Mouse (Mus musculus) T-cell, adult 2 months (primary cell): ENCODE data around the gene Cmip.
"Not testable (repeated sequence)": the region's sequence is repeated elsewhere in the genome, so short reads cannot be mapped to it uniquely, and the experiment has no call there.

Experiments used
- DNase-seq: peaks from one replicate; pipeline ENCODE4 v3.0.0; 2022; ENCODE audit warnings: low spot score

Cmip gene

DNA sequence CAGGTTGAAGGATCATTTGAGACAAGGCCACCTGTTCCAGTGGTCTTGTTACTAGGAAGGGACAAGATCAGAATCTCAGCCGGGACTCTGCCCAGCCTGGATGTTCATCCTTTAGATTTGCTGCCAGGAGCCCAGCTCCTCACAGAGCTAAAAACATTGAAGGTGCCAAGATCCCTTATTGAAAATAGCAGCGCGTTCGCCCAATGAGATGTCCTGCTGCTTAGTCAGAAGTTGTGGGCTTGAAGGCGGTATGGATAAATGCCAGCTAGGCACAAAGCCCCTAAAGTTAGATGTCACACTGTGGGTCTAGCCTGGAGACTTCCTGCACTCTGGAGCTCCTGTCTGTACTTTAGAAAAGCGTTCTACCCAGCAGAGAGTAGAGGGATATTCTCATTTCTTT is 165.5 kb downstream of the Cmip start:
- no peak for DNase-seq

DNA sequence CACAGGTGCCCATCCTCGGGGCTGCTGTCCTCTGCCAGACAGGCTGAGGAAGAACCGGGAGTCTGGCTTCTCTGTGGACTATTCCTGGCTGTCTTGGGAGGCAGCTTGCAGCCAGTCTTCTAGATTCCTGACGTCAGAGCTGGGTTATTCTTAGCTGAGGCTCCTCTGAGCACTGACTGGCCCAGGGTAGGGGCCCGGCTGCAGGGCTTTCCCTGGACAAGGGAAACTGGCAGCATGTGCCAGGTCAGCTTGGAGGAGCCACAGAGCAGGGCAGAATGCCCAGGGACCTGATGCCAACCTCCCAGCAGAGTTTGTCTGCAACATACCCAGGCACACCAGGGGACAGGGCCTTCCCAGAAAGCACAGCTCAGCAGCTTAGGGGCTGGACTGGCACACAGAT is 166.2 kb downstream of the Cmip start:
- no peak for DNase-seq

DNA sequence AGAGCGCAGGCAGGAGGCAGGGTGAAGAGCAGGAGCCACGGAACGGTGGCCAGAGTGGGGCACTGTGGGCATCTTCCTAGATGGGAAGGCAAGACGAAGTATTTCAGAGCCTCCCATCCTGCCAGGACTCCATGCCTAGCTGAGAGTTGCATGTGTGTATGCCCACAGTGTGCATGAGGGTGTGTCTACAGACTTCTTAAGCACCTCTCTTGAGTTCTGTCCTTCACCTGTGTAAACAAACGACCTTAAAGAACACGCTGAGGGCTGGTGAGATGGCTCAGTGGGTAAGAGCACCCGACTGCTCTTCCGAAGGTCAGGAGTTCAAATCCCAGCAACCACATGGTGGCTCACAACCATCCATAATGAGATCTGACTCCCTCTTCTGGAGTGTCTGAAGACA is 171.0 kb downstream of the Cmip start:
- not testable (repeated sequence) for DNase-seq

GRCm38 (mm10) chr8:117428524-117429162 is 171.8 kb downstream of the Cmip start:
- DNase-seq: no peak

DNA sequence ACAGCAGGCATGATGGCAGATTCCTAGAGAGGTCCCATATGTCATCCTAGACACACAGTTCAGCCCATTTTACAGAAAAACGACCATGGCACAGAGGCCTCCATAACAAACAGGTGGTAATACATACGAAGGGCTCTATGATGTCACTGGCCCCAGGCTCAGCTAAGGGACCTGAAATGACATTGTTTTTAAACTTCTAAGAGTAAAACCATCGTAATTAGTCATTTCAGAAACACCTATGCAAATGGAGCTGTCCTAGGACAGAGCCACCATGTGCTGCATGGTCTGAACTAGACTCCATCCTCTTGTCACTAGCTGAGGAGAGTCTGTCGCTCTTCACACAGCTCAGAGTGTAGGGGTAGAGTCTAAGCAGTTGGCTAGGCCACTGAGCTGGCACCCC is 173.8 kb downstream of the Cmip start:
- no peak for DNase-seq

GRCm38 (mm10) chr8:117431554-117431953 is 174.7 kb downstream of the Cmip start:
- DNase-seq: no peak

DNA sequence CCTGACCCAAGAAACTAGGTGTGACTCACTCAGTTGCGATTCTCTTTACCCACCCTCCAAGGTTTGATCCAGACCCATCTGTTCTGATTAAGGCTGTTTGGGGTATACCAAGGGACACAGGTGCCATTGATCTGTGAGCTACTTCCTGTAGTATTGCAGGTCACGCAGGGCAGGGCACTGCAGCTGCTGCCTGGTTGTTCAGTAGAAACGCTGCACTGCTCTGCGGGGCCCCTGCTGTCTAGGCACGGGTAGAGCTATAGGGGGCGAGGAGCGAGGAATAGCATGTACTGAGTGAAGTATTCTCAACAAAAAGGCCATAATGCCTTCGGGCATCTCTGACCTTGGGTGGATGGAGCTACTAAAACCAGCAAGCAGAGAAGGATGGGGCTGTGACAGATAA is 175.2 kb downstream of the Cmip start:
- no peak for DNase-seq

- no peak for DNase-seq
Observed at GRCm38 (mm10) chr8:117433968-117434367, 177.1 kb downstream of the Cmip start.

DNA sequence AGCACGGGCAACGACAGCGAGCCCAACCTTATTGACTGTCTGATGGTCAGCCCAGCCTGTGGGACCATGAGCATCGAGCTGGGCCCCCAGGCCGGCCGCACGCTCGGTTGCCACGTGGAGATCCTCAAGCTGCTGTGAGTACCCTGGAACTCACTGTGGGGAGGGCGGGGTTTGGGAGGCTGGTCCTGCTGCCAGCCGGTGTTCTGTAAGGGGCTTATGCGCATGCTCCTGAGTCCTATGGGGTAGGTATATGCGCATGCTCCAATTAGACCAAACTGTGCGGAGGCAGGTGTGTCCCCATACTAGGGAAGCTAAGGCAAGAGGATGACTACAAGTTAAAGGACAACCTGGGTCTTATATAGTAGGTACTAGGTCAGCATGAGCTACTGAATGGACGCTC is 179.9 kb downstream of the Cmip start:
- no peak for DNase-seq

DNA sequence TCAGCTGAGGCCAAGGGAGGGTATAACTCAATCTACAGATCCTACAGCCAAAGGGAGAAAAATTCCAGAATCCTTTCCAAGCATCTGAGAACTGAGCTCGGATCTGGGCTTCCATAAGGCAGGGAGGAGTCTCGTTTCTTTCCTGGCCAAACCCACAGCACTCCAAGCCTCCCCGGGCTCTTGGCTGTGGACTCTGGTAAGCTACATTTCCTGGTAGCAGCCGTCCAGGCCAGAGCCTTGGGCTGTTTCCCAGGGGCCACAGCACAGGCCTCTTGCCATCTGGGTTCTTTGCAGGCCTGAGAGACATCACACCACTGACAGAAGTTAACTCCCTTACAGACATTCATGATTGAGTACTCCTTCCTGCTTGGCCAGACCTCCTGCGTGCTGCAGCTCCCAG is 180.8 kb downstream of the Cmip start:
- DNase-seq: no peak

GRCm38 (mm10) chr8:117440317-117440716 is 183.5 kb downstream of the Cmip start:
- no peak for DNase-seq

GRCm38 (mm10) chr8:117440759-117441158 is 183.9 kb downstream of the Cmip start:
- DNase-seq: no peak

DNA sequence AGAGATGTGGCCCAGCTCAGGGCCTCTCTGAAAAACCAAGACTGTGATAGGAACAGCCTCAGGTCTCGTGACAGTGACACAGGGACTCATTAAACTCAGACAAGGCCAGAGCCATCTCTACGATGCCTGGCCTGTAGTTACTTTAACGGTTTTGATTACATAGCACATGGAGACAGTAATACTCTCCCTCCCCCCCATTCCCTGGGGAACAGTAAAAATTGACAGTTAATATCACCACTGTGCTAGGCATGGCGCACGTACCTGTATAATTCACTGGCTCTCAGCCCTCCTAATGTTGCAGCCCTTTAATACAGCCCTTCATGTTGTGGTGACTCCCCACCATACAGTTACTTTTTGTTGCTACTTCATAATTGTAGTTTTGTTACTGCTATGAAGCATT is 188.6 kb downstream of the Cmip start:
- no peak for DNase-seq

GRCm38 (mm10) chr8:117446344-117446997 is 189.6 kb downstream of the Cmip start:
- DNase-seq: no peak

DNA sequence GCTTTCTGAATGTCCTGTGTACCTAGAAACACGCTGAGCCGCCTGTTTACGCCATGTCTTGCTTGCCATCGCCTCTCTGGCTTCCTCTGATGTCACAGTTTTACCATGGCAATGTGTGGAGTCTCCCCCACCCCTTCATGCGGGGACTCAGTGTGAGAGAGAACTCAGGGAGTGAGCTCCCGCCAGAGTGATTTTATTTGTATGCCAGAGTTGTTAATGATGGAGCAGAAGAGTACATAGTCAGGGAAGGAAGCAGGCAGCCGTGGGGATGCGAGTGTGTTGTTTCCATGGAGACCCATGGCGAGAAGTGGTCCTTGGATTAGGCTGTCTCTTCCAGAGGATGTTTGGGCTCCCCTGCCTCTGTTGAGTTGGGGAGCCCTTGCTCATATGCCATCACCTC is 194.2 kb downstream of the Cmip start:
- DNase-seq: no peak

- no peak for DNase-seq
Observed at GRCm38 (mm10) chr8:117453974-117454373, 197.1 kb downstream of the Cmip start.

DNA sequence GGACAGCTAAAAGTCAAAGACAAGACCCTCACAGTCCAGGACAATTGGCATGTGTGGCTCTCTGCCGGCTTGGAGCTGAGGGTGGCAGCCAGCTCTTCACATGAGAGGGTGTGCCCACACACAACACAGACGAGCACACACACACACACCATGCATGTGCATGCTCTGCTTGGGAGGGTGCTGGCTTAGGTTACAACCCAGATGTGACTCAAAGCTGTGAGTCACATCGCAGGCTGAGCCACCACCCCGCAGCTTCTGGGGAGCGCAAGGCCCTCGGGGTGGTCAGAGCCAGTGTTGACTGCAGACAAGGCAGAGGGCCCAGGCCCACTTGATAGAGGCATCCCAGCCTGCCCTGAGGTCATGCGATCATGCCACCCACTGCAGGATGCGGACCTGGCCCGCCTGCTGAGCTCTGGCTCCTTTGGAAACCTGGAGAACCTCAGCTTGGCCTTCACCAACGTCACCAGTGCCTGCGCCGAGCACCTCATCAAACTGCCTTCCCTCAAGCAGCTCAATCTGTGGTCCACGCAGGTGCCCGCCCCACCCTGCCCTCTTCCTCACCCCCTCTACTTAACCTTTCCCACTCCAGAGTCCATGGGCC is 197.8 kb downstream of the Cmip start:
- DNase-seq: no peak

GRCm38 (mm10) chr8:117455701-117456100 is 198.8 kb downstream of the Cmip start:
- DNase-seq: no peak

- no peak for DNase-seq
Observed at GRCm38 (mm10) chr8:117458440-117458839, 201.6 kb downstream of the Cmip start.

- no peak for DNase-seq
Observed at GRCm38 (mm10) chr8:117462701-117463284, 205.9 kb downstream of the Cmip start.

GRCm38 (mm10) chr8:117464525-117464924 is 207.7 kb downstream of the Cmip start:
- DNase-seq: no peak

- DNase-seq: peak; percentile 58
Observed at GRCm38 (mm10) chr8:117465250-117465649, 208.4 kb downstream of the Cmip start.

DNA sequence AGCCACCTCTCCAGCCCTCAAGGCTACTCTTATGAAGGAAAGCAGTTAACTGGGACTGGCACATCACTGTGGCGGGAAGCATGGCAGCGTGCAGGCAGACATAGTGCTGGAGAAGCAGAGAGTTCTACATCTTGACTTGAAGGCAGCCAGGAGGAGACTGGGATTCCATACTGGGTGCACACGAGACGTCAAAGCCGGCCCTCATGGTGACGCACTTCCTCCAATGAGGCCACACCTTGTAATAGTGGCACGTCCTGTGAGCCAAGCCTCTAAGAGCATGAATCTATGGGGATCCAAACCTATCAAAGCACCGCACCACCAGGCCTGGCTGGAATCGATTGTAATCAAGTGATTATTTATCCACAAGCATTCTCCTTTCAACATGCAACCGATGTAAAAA is 210.6 kb downstream of the Cmip start:
- no peak for DNase-seq
